Mouse (Mus musculus): ENCODE data around the gene Exoc2. TPM values are rescaled to one million over a fixed set of nuclear protein-coding genes. Genes with fewer than 3 reads are reported as not detected.

Exoc2 gene
- polyA plus RNA-seq, 1 experiment from 2014 or later = 44.7 TPM

DNA sequence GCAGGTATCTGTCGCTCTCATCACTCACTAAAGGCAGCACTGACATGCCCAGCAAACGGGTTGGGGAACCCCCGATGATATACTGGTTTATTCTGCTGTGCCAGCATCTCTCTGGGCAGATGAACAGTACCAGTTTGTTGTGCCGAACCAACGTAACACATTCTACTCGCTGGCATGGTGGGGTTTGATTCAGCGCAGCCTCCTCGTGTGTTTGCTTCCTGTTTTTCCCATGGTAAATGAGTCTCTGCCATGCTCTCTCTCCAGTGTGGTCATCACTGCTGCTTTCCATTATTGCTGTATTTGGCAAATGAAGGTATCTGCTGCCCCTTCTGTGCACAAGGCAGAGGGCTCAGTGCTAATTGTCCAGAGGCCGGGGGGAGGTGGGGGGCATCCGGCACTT lies 15.8 kb upstream of the Exoc2 start:
- WGBS = 93% methylated on average over 10 of the region's 10 CpGs
- H3K4me2 ChIP-seq (replicated peaks) = no peak overlapping the region
- peaks cover 13% of the 10 kb centered on the region for H3K4me1 ChIP-seq (replicated peaks)

DNA sequence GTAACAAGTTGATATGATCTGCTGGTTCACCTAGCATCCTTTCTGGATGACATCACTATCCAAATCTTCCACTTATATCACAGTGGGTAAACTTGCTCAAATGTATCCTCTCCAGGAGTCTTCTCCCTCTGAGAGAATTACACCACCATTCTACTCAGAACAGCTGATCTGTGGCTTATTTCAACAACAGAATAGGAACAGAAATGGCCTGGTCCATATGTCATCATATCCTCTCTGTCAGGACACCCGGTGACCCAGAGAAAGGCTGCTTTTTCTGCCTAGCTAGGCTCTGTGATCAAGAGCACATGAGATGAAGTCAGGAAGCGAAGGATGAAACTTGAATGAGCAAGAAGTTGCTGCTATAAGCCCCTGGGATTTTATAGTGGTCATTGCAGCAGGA lies 13.8 kb upstream of the Exoc2 start:
- ATAC-seq = no peak
- no peaks in the 10 kb centered on the region for H3K36me3 ChIP-seq
- peaks cover 13% of the 10 kb centered on the region for H3K4me1 ChIP-seq (replicated peaks)
- H3K4me2 ChIP-seq (replicated peaks) = no peak overlapping the region
- H3K4me3 ChIP-seq (replicated peaks) = no peak overlapping the region
- no peak overlapping the region for H3K27ac ChIP-seq
- no peak overlapping the region for H3K9ac ChIP-seq (replicated peaks)
- 87% methylated on average over 2 of the region's 2 CpGs for WGBS
- H3K27me3 ChIP-seq = peaks cover 15% of the 10 kb centered on the region
- H3K9me3 ChIP-seq = no peaks in the 10 kb centered on the region

More for the DNA sequence above, 15.8 kb upstream of the Exoc2 start:
- H3K9me3 ChIP-seq = no peaks in the 10 kb centered on the region
- ATAC-seq = no peak
- peaks cover 14% of the 10 kb centered on the region for H3K27me3 ChIP-seq
- no peak overlapping the region for H3K4me3 ChIP-seq (replicated peaks)
- no peak overlapping the region for H3K27ac ChIP-seq
- H3K9ac ChIP-seq (replicated peaks) = no peak overlapping the region
- no peaks in the 10 kb centered on the region for H3K36me3 ChIP-seq

DNA sequence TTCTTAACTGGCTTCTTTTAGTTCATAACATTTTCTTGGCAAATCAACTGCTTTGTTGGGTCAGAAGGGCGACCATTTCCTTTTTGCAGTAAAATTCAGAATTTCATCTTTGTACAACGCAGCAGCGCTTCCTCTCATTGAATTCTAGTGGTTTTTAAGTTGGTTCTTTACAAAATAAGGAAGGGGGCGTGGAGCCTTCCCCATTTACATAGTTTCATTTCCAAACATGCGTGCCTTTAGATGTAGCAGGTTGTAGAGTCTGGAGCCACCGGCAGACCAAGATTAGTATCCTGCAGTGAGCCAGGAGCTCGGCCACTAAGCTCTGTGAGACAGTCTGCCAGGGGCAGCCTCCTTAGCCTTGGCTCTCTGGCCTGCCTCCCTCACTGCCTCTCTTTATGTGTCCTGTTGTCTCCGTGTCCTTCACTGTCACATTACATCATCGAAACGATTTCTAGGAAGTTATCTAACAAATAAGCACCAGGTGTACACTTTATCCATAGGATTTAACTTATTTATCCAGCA lies 13.1 kb upstream of the Exoc2 start:
- H3K36me3 ChIP-seq = no peaks in the 10 kb centered on the region
- no peak overlapping the region for H3K4me3 ChIP-seq (replicated peaks)
- peaks cover 13% of the 10 kb centered on the region for H3K4me1 ChIP-seq (replicated peaks)
- peaks cover 15% of the 10 kb centered on the region for H3K27me3 ChIP-seq
- ATAC-seq = no peak
- no peaks in the 10 kb centered on the region for H3K9me3 ChIP-seq
- no peak overlapping the region for H3K9ac ChIP-seq (replicated peaks)
- WGBS = 66% methylated on average over 10 of the region's 10 CpGs
- no peak overlapping the region for H3K27ac ChIP-seq
- H3K4me2 ChIP-seq (replicated peaks) = no peak overlapping the region

DNA sequence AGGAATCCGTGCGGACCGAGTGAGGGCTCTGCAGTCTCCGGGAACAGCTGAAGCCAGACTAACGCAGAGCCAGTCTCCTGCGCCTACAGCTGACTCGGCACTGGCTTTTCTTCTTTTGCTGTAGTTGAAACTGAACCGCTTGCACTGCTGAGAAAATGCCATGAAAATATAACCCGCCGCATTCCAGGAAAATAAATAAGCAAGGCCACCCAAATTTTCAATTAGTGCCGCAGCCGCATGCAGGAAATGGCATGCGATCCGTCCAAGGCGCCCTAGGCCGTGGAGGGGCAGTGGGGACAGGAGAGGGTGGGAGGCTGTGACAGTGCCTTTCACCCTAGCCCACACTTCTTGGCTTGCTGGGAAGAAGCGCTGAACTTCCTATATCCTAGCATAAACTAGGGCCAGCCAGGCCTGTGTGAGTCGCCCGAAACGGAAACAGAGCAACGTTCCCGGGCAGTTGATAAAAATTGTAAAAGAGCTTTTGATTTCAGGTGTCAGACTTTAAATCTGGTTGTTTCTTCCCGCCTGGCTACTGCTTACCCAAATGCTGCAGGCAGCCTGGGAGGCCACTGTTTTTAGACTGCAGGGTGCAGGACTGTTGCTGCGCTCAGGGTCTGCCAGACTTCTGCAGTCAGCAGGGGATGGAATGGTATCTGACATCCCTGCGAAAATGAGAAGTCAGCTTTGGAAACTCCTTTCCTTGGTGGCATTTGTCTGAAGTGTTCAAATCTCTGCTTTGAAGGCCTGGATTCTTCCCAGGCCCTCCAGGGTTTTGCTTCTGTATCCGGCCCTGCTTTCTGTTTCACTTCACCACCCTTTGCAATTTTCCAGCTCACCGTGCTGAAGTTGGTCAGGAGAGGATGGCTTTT lies 11.9 kb upstream of the Exoc2 start:
- WGBS = 16% methylated on average over 27 of the region's 27 CpGs
- Histone ChIP-seq H3K27me3 (peaks cover 15% of the 10 kb centered on the region), H3K4me2 (replicated peaks) (peak overlapping the region; percentile 60), H3K9ac (replicated peaks) (peak overlapping the region; percentile 53), H3K4me3 (replicated peaks) (peak overlapping the region; percentile 33), H3K27ac (no peak overlapping the region), H3K36me3 (no peaks in the 10 kb centered on the region), H3K9me3 (no peaks in the 10 kb centered on the region), H3K4me1 (replicated peaks) (peaks cover 13% of the 10 kb centered on the region)
- ATAC-seq = peak; percentile 90

DNA sequence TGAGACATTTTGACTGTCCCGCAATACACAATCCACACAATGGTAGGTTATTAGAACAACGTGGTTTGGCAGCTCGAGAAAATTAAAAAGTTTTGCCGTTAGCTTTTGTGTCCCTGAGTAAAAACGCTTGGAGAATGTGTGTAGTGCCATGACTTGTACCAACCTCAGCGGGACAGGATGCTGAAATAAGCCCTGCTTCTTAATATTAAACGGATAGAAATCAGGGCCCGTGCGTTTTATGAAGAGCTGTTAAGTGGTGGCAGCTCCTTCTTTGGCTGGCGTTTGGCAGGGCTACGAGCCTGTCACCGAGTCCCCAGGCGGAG lies 11.3 kb upstream of the Exoc2 start:
- Histone ChIP-seq H3K9ac (replicated peaks) (peak overlapping the region; percentile 53), H3K27ac (no peak overlapping the region), H3K9me3 (no peaks in the 10 kb centered on the region), H3K4me3 (replicated peaks) (peak overlapping the region; percentile 33), H3K4me2 (replicated peaks) (peak overlapping the region; percentile 60), H3K36me3 (no peaks in the 10 kb centered on the region), H3K27me3 (peaks cover 15% of the 10 kb centered on the region), H3K4me1 (replicated peaks) (peaks cover 13% of the 10 kb centered on the region)
- 23% methylated on average over 13 of the region's 13 CpGs for WGBS
- no peak for ATAC-seq

DNA sequence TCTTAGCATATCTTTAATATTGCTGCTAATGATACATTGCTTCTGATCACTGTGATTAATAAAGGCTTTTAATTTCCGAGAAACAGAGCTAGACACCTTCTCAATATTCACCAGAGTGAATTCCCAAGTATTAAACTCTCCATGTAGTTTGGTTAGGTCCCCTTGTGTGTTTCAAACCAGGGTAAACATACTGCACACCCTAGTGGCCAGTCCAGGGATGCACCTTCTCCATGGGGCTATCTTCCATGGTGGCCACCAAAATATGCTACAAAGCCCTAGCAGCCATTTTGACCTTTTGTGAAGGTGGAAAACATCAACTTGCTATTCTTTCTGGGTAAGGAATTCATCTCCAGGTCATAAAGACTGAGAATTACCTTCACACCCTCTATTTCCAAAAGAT lies 7.8 kb upstream of the Exoc2 start:
- Histone ChIP-seq H3K4me2 (replicated peaks) (no peak overlapping the region), H3K27ac (no peak overlapping the region), H3K9ac (replicated peaks) (no peak overlapping the region), H3K9me3 (no peaks in the 10 kb centered on the region), H3K4me3 (replicated peaks) (no peak overlapping the region), H3K4me1 (replicated peaks) (peaks cover 13% of the 10 kb centered on the region), H3K27me3 (peaks cover 10% of the 10 kb centered on the region), H3K36me3 (no peaks in the 10 kb centered on the region)
- 62% methylated on average over 1 of the region's 1 CpGs for WGBS
- no peak for ATAC-seq

- H3K27me3 ChIP-seq = no peaks in the 10 kb centered on the region
- H3K9me3 ChIP-seq = no peaks in the 10 kb centered on the region
- H3K4me3 ChIP-seq (replicated peaks) = no peak overlapping the region
- no peaks in the 10 kb centered on the region for H3K36me3 ChIP-seq
- no peak overlapping the region for H3K27ac ChIP-seq
- H3K4me2 ChIP-seq (replicated peaks) = no peak overlapping the region
- H3K9ac ChIP-seq (replicated peaks) = no peak overlapping the region
- 66% methylated on average over 4 of the region's 4 CpGs for WGBS
- H3K4me1 ChIP-seq (replicated peaks) = peaks cover 5% of the 10 kb centered on the region
- ATAC-seq = no peak
Observed at GRCm38 (mm10) chr13:30978224-30978623, 4.3 kb upstream of the Exoc2 start.

- Histone ChIP-seq H3K27ac (no peak overlapping the region), H3K4me3 (replicated peaks) (no peak overlapping the region), H3K27me3 (no peaks in the 10 kb centered on the region), H3K36me3 (no peaks in the 10 kb centered on the region), H3K4me1 (replicated peaks) (peaks cover 14% of the 10 kb centered on the region), H3K9ac (replicated peaks) (no peak overlapping the region), H3K4me2 (replicated peaks) (no peak overlapping the region), H3K9me3 (no peaks in the 10 kb centered on the region)
- 69% methylated on average over 8 of the region's 8 CpGs for WGBS
- ATAC-seq = no peak
Observed at GRCm38 (mm10) chr13:30976536-30977084, 2.7 kb upstream of the Exoc2 start.

DNA sequence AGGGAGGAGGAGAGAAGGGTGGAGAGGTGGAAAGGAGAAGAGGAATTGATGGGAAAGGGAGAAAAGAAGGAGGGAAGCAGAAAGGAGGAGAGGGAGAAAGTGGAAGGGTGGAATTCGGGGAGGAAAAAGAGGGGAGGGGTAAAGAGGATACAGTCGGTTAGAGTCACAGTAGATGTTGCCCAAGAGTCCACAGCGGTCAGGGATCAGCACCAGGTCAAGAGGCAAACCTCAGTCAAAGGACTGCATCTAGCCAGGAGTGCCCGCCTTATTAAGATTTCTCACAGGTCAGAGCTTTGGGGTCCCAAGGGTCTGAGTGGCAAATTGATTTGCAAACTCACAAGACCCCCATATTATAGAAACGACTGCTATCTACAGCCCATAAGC lies 346 bp upstream of the Exoc2 start:
- peaks cover 14% of the 10 kb centered on the region for H3K4me1 ChIP-seq (replicated peaks)
- WGBS = 21% methylated on average over 5 of the region's 5 CpGs
- peak overlapping the region; percentile 70 for H3K4me3 ChIP-seq (replicated peaks)
- peak; percentile 74 for ATAC-seq
- H3K4me2 ChIP-seq (replicated peaks) = peak overlapping the region; percentile 68
- peak overlapping the region; percentile 83 for H3K9ac ChIP-seq (replicated peaks)
- no peaks in the 10 kb centered on the region for H3K36me3 ChIP-seq
- H3K27me3 ChIP-seq = no peaks in the 10 kb centered on the region
- H3K27ac ChIP-seq = no peak overlapping the region
- H3K9me3 ChIP-seq = no peaks in the 10 kb centered on the region

GRCm38 (mm10) chr13:30972102-30972501 lies 1.8 kb downstream of the Exoc2 start:
- Histone ChIP-seq H3K27ac (no peak overlapping the region), H3K4me2 (replicated peaks) (no peak overlapping the region), H3K36me3 (no peaks in the 10 kb centered on the region), H3K9me3 (no peaks in the 10 kb centered on the region), H3K4me1 (replicated peaks) (peaks cover 16% of the 10 kb centered on the region), H3K4me3 (replicated peaks) (no peak overlapping the region), H3K27me3 (no peaks in the 10 kb centered on the region), H3K9ac (replicated peaks) (no peak overlapping the region)
- 95% methylated on average over 2 of the region's 2 CpGs for WGBS
- no peak for ATAC-seq

DNA sequence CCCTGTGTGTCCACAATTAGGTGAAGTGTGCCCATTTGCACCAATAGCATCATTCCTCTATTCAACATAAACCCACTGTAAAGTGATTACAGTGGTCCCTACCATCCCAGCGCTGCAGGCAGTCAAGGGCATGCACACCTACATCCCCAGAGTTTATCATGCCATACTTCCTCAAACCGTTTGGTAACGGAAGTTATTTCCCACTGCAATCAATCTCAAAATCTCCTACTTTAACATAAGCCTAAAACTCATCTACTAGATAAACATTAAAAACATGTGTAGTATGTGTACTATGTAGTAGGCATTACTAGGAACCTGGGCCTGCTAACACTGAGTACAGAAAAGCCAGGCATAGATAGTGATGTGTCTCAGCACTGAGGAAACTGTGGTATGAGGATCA lies 2.8 kb downstream of the Exoc2 start:
- Histone ChIP-seq H3K36me3 (no peaks in the 10 kb centered on the region), H3K27me3 (no peaks in the 10 kb centered on the region), H3K4me2 (replicated peaks) (no peak overlapping the region), H3K9ac (replicated peaks) (no peak overlapping the region), H3K27ac (no peak overlapping the region), H3K9me3 (no peaks in the 10 kb centered on the region), H3K4me3 (replicated peaks) (no peak overlapping the region), H3K4me1 (replicated peaks) (peaks cover 26% of the 10 kb centered on the region)
- 92% methylated on average over 3 of the region's 3 CpGs for WGBS
- no peak for ATAC-seq

DNA sequence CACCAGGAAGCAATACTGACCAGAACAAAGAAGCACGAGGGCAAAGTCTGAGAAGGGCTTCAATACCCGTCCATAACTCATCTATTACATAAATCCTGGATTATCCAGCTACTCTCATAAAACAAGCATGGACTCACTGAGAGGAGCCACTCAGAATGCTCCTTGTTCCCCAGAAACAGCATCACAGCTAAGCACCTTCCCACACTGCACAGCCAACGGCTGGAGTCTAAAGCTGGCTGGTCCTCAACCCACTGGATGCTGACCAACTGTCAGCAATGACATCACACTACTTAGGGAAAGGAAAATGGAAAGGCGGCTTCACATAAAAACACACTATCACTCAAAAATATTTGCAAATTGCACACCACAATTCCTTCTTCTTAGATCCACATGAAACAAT lies 5.6 kb downstream of the Exoc2 start:
- H3K9ac ChIP-seq (replicated peaks) = no peak overlapping the region
- H3K4me3 ChIP-seq (replicated peaks) = no peak overlapping the region
- H3K4me1 ChIP-seq (replicated peaks) = peaks cover 24% of the 10 kb centered on the region
- no peaks in the 10 kb centered on the region for H3K36me3 ChIP-seq
- no peak overlapping the region for H3K27ac ChIP-seq
- no peak for ATAC-seq
- WGBS = 65% methylated on average over 4 of the region's 4 CpGs
- no peaks in the 10 kb centered on the region for H3K9me3 ChIP-seq
- no peaks in the 10 kb centered on the region for H3K27me3 ChIP-seq
- no peak overlapping the region for H3K4me2 ChIP-seq (replicated peaks)
